ENCODE assay signal across 8 mouse cellular contexts in the genomic region with DNA sequence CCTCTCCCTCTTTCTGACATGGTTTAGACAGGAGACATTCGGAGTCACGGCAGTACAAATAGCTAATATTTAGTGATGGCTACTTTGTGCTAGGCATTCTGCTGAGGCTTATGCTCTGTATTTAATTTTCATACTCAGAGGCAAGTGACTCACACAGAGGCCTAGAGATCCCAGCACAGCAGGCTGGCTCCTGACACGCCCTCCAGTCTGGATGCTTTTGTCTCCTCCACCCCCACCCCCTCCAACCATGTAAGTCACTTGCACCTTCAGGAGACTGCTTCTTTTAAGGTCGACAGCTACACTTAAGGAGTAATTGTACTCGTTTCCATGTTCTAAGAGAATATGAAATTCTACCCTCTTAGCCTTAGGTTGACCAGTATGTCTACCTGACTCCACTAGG. TPM values are rescaled to one million over a fixed set of nuclear protein-coding genes. Genes with fewer than 3 reads are reported as not detected.
DNase-seq lines count a peak whose midpoint lies in the region; ATAC-seq and TF ChIP-seq lines count a peak whose summit lies in the region.
"Had no signal": no experiment of that assay in that cellular context is flagged by ENCODE, and none has a peak within 500 bp of the region (broad histone marks: within the 10 kb centered on the region; RNA-seq: fewer than 3 reads in every experiment).

No protein-coding gene starts in this region.

- WGBS in lung, embryonic 14.5 days: 70% methylated on average over 5 of the region's 5 CpGs
- WGBS in lung, adult 2 months: 81% methylated on average over 5 of the region's 5 CpGs
- WGBS in embryonic facial prominence, embryonic 13.5 days: 50% methylated on average over 5 of the region's 5 CpGs
- 64% methylated on average over 5 of the region's 5 CpGs for WGBS in limb, embryonic 15.5 days
- 59% methylated on average over 5 of the region's 5 CpGs for WGBS in stomach, embryonic 16.5 days

- H3K27ac ChIP-seq in lung, embryonic 14.5 days (ENCODE audit: low read depth): no peak overlapping the region
- H3K27ac ChIP-seq in embryonic facial prominence, embryonic 13.5 days: peak overlapping the region; percentile 87; the same call in 1 of the 2 replicates
- H3K27ac ChIP-seq in limb, embryonic 15.5 days: 0 out of 2 replicates have a peak overlapping the region, but pooled peaks have one; percentile 89
- peak overlapping the region; percentile 86; the same call in 1 of the 2 replicates for H3K27ac ChIP-seq in stomach, embryonic 16.5 days (ENCODE audit: low read length)
- H3K27ac ChIP-seq: neural tube, embryonic 12.5 days had no signal

- peaks cover 14% of the 10 kb centered on the region for H3K4me1 ChIP-seq in lung, embryonic 14.5 days (ENCODE audit: insufficient read depth)
- peaks cover 13% of the 10 kb centered on the region for H3K4me1 ChIP-seq in lung, adult 2 months (ENCODE audit: control insufficient read depth, insufficient read depth, low read length)
- H3K4me1 ChIP-seq in embryonic facial prominence, embryonic 13.5 days: peaks cover 29% of the 10 kb centered on the region
- H3K4me1 ChIP-seq in limb, embryonic 15.5 days: peaks cover 28% of the 10 kb centered on the region
- peaks cover 22% of the 10 kb centered on the region for H3K4me1 ChIP-seq in stomach, embryonic 16.5 days (ENCODE audit: control insufficient read depth, insufficient read depth, low read length)

- TF ChIP-seq POLR2A in lung, adult 2 months (IDR thresholded peaks at IDR 0.05; ENCODE audit: borderline replicate concordance, extremely low read depth, low read depth, low read length): no peak

- no peak overlapping the region for H3K9ac ChIP-seq in lung, embryonic 14.5 days
- no peak overlapping the region for H3K9ac ChIP-seq in embryonic facial prominence, embryonic 13.5 days
- H3K9ac ChIP-seq in limb, embryonic 15.5 days: no peak overlapping the region
- H3K9ac ChIP-seq in stomach, embryonic 16.5 days (ENCODE audit: low read length): no peak overlapping the region

- H3K36me3 ChIP-seq in lung, embryonic 14.5 days (ENCODE audit: insufficient read depth): no peaks in the 10 kb centered on the region
- H3K36me3 ChIP-seq in embryonic facial prominence, embryonic 13.5 days: no peaks in the 10 kb centered on the region
- no peaks in the 10 kb centered on the region for H3K36me3 ChIP-seq in limb, embryonic 15.5 days
- no peaks in the 10 kb centered on the region for H3K36me3 ChIP-seq in stomach, embryonic 16.5 days (ENCODE audit: control insufficient read depth, insufficient read depth, low read length)
- H3K36me3 ChIP-seq: neural tube, embryonic 12.5 days had no signal

- peak overlapping the region; percentile 71; the same call in 1 of the 2 replicates for H3K4me2 ChIP-seq in lung, embryonic 14.5 days
- H3K4me2 ChIP-seq in embryonic facial prominence, embryonic 13.5 days: no peak overlapping the region; the same call in 1 of the 2 replicates
- 0 out of 2 replicates have a peak overlapping the region, but pooled peaks have one; percentile 74 for H3K4me2 ChIP-seq in limb, embryonic 15.5 days
- H3K4me2 ChIP-seq in stomach, embryonic 16.5 days (ENCODE audit: low read depth, low read length): no peak overlapping the region

- no peak for DNase-seq in lung, embryonic 14.5 days
- DNase-seq in lung, adult 2 months: no peak
- no peak for DNase-seq in kidney, adult 8-10 months
- no peak for DNase-seq in yolk sac, embryonic 10.5 days (ENCODE audit: low spot score)

- ATAC-seq in lung, embryonic 14.5 days (ENCODE audit: insufficient read depth): no peak
- no peak for ATAC-seq in embryonic facial prominence, embryonic 13.5 days (ENCODE audit: insufficient number of reproducible peaks, insufficient read depth, low FRiP score, low TSS enrichment, low read depth)
- no peak for ATAC-seq in limb, embryonic 15.5 days (ENCODE audit: insufficient number of reproducible peaks, low FRiP score, low TSS enrichment, low read depth)
- no peak for ATAC-seq in stomach, embryonic 16.5 days (ENCODE audit: insufficient read depth, low FRiP score)

- H3K9me3 ChIP-seq in lung, embryonic 14.5 days (ENCODE audit: low read depth, low read length): no peaks in the 10 kb centered on the region
- no peaks in the 10 kb centered on the region for H3K9me3 ChIP-seq in embryonic facial prominence, embryonic 13.5 days
- no peaks in the 10 kb centered on the region for H3K9me3 ChIP-seq in limb, embryonic 15.5 days
- H3K9me3 ChIP-seq in stomach, embryonic 16.5 days (replicated peaks; ENCODE audit: control insufficient read depth, low read length): no peaks in the 10 kb centered on the region
- H3K9me3 ChIP-seq: neural tube, embryonic 12.5 days had no signal

- no peak for TF ChIP-seq CTCF in lung, embryonic 14.5 days (IDR thresholded peaks at IDR 0.05; ENCODE audit: low read depth)
- no peak for TF ChIP-seq CTCF in lung, adult 2 months (IDR thresholded peaks at IDR 0.05; ENCODE audit: insufficient read depth, low read length)

- H3K4me3 ChIP-seq in lung, embryonic 14.5 days (ENCODE audit: low read depth, low read length): no peak overlapping the region
- no peak overlapping the region for H3K4me3 ChIP-seq in lung, adult 2 months (replicated peaks; ENCODE audit: extremely low read depth, low read depth, low read length)
- H3K4me3 ChIP-seq in embryonic facial prominence, embryonic 13.5 days: no peak overlapping the region
- no peak overlapping the region for H3K4me3 ChIP-seq in limb, embryonic 15.5 days
- no peak overlapping the region for H3K4me3 ChIP-seq in stomach, embryonic 16.5 days (replicated peaks; ENCODE audit: low read length)

- H3K27me3 ChIP-seq in lung, embryonic 14.5 days (ENCODE audit: insufficient read depth, low read length): no peaks in the 10 kb centered on the region
- no peaks in the 10 kb centered on the region for H3K27me3 ChIP-seq in embryonic facial prominence, embryonic 13.5 days
- no peaks in the 10 kb centered on the region for H3K27me3 ChIP-seq in limb, embryonic 15.5 days
- H3K27me3 ChIP-seq in stomach, embryonic 16.5 days (ENCODE audit: control insufficient read depth, insufficient read depth, low read length): no peaks in the 10 kb centered on the region
- H3K27me3 ChIP-seq: neural tube, embryonic 12.5 days had no signal

RNA-seq across cellular contexts. Expression of a gene that starts 1.4 kb away (rescaled TPM):
- polyA plus RNA-seq in lung, embryonic 14.5 days (2014; fragmentation: Nextera tagmentation; extraction: Ambion mirVana): 25.5 and 26.2 TPM in 2 replicates
- 33.9 and 40.2 TPM in 2 replicates for polyA plus RNA-seq in lung, adult 2 months (2012; rRNA removed)
- 24.1 and 26.1 TPM in 2 replicates for polyA plus RNA-seq in embryonic facial prominence, embryonic 13.5 days (2015; fragmentation: Nextera tagmentation; extraction: Ambion mirVana)
- 21.6 and 24.0 TPM in 2 replicates for polyA plus RNA-seq in limb, embryonic 15.5 days (2015; fragmentation: Nextera tagmentation; extraction: Ambion mirVana)
- polyA plus RNA-seq in stomach, embryonic 16.5 days (2015; fragmentation: Nextera tagmentation; extraction: Ambion mirVana): 20.1 and 20.6 TPM in 2 replicates

Comparison
In these comparisons a context has a peak if more than half of its experiments do, and no peak if none do; other contexts are left out.
1. H3K4me2 ChIP-seq: peak in lung, embryonic 14.5 days (single experiment) and limb, embryonic 15.5 days (single experiment); none in embryonic facial prominence, embryonic 13.5 days (single experiment) and stomach, embryonic 16.5 days (single experiment).